Mouse (Mus musculus) splenic B cell, adult 2 months (primary cell): ENCODE data around the gene Adam33.
"Not testable (repeated sequence)": the region's sequence is repeated elsewhere in the genome, so short reads cannot be mapped to it uniquely, and the experiment has no call there.

Source experiments
- DNase-seq: peaks from one replicate; pipeline ENCODE4 v3.0.0-alpha.2; 2011; ENCODE audit warnings: low read depth, low spot score
- H3K27me3 ChIP-seq: 2 replicates; pipeline ENCODE4 v1.6.1; 2012; ENCODE audit warnings: mild to moderate bottlenecking, low read length, moderate library complexity, mixed read lengths; ENCODE audit not compliant: control insufficient read depth, poor library complexity, insufficient read depth, severe bottlenecking
- H3K36me3 ChIP-seq: 2 replicates; pipeline ENCODE4 v1.6.1; 2012; ENCODE audit warnings: mild to moderate bottlenecking, low read length, moderate library complexity, mixed read lengths; ENCODE audit not compliant: control insufficient read depth, poor library complexity, insufficient read depth, severe bottlenecking

The Adam33 gene

DNA sequence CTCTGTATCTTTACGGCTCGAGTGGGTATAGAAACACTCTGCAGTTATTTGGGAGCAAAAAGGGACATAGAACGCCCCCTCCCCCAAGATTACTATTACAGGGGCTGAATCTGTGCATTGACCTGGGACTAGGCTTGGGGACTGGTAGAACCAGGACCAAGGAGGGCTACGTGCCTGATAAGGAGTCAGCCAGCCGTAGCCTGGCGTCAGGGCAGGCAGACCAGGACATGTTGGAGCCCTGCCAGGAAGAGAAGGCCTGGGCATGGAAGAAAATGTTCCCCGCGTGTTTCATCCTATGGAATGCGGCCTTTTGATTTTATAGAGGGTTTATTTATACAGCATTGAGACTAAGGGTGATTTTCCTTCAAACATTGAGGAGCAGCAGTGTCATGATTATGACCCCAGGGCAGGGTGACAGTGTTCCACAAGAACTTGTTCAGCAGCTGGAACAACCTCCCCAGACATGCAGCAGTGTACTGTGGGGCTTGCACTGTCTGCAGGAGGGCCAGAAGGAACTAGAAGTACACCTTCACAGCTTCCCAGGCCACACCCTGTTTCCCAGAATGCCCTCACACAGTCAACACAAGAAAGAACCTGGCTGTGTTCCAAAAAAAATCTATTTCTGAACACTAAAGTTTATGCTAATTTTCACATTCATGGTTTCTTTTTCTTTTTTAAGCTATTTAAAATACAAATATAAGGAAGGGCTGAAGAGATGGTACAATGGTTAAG lies 18.5 kb downstream of the Adam33 start:
- no peaks in the 10 kb centered on the region for H3K27me3 ChIP-seq
- DNase-seq, result no peak

DNA sequence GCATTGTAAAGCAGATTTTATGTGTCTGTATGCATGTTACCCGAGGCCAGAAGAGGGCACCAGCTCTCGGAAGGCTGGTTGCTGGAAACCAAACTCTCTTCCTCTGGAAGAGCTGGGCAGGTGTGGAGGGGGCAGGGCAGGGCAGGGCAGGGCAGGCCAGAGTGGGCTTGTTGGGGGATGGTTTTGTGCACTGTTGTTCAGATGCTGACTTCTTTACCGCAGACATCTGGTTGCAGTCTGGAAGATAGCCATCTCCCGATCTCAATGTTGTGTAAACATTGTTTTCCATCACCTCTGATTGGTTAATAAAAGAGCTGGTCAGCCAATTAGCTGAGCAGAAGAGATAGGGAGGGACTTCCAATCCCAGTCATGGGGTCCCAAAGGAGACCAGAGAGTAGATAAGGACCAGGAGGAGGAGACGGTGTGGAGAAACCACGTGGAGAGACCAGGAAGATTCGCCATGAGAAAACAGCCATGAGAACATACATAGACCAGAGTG lies 19.2 kb downstream of the Adam33 start:
- no peak for DNase-seq
- Histone ChIP-seq H3K36me3 (no peaks in the 10 kb centered on the region), H3K27me3 (no peaks in the 10 kb centered on the region)

More for the DNA sequence above, 18.5 kb downstream of the Adam33 start:
- H3K36me3 ChIP-seq, result no peaks in the 10 kb centered on the region

DNA sequence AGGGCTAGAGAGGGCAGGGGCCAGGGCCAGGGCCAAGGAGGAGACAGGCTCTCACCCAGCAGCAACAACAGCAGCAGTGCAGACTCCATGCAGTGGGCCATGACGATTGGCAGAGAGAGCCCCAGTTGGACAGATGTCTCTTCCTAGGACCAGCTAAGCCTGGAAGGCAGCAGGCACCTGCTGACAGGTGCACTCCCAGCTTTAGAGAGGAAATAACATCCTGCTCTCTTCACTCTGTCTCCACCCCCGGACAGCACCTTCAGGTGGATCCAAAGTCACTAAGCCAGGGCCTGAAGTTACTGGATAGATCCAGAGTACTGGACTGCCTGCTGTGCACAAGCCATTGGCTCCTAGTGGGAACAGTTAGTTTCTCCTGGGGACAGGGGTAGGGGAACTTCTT lies 20.6 kb downstream of the Adam33 start, which contains the start of gene Gfra4:
Gene Gfra4, minus strand, starts transcription at position 101 of the 400 bp plus-strand sequence.
- DNase-seq, result no peak
- no peaks in the 10 kb centered on the region for H3K27me3 ChIP-seq
- H3K36me3 ChIP-seq, result no peaks in the 10 kb centered on the region

DNA sequence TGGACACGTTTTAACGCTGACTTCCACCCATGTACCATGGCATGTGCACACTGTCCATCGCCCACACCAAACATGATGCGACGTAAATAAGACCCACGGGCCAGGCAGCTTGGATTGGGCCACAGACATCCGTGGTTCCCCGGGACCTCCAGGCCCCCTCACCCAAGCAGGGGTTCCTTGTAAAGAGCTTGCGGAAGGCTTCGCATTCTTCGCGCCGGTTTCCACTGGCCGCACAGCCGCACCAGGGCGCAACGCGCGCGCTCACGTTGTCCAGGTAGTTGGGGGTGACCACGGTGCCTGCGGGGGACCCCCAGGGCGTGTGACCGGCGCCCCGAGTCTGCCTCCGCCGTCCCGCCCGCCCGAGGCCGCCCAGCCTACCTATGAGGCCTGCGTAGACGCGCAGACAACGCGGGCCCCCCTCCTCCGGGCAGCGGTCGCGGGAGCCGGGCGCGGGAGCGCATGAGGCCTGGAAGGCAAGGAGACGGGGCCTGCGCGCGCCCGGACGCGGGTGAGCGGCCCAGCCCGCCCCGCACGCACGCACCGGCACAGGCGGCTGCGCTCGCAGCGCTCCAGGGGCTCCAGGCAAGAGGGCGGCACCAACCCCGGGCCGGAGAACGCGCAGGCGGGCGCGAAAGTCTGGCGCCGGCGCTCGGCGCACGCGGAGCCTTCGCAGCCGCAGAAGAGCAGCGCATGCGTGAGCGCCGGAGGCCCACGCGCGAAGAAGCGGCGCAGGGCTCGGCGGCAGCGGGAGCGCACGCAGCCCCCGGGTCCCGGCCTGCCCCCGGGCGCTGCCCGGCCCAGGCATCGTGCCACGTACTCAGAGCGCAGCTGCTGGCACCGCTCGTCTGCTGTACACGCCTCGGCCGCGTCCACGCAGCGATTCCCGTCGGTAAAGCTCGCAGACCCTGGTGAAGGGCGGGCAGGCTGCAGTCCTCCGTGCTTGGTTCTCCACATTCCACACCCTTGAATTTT lies 22.5 kb downstream of the Adam33 start:
- Histone ChIP-seq H3K27me3 (no peaks in the 10 kb centered on the region), H3K36me3 (no peaks in the 10 kb centered on the region)
- no peak for DNase-seq

DNA sequence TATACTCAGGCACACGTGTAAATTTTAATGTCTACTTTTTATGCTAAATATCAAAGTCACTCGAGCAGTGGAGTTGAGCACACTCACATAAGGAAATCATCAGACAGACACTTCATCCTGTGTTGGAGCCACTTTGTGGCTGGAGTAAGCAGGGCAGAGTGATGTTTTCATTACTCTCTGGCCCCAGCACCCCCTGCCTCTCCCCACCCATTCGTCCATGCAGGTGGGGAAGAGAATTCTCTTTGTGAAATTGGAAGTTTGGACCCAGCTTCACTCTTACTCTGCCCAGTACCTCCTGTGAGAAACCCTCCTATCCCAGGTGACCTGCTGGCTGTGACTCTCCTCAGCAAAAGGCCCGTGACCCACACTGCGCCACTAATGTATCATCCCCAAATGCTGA lies 24.9 kb downstream of the Adam33 start:
- DNase-seq, result no peak
- no peaks in the 10 kb centered on the region for H3K36me3 ChIP-seq
- H3K27me3 ChIP-seq, result no peaks in the 10 kb centered on the region

DNA sequence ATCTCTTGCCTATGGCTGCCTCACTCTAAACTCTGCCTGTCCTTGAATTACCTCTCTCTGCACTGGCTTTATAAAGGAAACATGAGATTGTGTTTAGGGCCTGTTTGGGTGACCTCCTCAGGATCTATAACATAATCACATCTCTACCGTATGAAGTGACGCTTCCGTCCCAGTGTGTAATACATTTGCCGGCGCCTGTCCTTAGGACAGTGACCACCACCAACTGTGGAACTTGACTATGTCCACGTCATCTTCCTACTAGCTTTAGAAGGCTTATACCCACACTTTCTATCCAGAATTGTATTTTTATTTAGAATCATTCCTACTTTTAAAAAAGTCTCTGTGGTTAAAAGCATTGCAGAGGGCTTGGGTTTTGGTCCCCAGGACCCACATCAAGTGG lies 25.4 kb downstream of the Adam33 start:
- Histone ChIP-seq H3K27me3 (no peaks in the 10 kb centered on the region), H3K36me3 (no peaks in the 10 kb centered on the region)
- DNase-seq, result no peak

DNA sequence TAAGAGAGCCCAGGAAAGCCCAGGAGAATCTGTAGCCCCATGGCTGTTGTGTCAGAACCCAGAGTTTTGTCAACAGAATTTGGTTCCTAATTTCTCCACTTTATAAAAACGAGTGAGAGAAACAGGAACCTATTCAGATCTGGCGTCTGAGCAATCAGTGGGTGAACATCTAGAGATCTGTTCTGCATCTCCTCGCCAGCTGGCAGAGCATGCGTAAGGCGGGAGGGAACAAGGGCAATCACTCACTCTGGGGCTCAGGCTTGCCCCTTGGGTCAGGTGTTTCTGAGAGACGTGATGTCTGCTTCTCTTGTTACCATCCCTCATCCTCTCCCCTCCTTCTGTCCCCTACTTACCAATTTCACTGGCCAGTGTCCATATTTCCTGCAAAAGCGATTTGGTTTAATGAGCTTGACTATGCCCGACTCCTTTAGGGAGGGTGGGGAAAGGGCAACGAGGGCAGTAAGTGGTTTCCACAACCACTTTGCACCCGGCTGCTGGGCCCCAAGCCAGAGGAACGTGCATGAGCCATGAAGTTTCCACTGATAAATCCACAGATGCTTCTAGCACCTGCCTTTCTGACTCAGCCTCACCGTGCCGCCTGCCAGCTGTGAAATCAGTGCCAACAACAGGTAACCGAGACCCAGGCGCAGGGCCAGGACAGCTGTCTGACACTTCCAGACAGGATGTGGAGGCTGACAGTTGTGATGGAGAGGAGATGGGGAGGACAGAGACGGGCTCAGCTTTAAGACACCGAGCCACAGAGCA lies 26.2 kb downstream of the Adam33 start:
- Histone ChIP-seq H3K36me3 (no peaks in the 10 kb centered on the region), H3K27me3 (no peaks in the 10 kb centered on the region)
- no peak for DNase-seq

DNA sequence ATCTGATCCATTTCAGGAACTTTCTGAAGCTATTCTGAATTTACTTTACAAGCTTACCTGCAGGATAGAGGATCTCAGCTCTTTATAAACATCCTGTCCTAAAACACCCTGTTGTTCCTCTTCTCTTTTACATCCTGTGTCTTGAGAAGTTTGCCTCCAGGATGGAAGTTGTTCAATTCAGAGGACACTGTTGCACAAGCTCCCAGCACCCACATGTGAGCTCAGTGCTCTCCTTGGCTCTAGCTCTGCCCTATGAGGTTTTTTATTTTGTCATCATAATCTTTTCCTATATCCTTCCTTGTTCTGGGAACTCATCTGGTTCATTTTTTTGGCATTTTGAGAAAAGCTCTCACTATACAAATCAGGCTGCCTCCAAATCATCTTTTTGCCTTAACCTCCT lies 26.9 kb downstream of the Adam33 start:
- H3K27me3 ChIP-seq, result no peaks in the 10 kb centered on the region
- DNase-seq, result no peak
- no peaks in the 10 kb centered on the region for H3K36me3 ChIP-seq

DNA sequence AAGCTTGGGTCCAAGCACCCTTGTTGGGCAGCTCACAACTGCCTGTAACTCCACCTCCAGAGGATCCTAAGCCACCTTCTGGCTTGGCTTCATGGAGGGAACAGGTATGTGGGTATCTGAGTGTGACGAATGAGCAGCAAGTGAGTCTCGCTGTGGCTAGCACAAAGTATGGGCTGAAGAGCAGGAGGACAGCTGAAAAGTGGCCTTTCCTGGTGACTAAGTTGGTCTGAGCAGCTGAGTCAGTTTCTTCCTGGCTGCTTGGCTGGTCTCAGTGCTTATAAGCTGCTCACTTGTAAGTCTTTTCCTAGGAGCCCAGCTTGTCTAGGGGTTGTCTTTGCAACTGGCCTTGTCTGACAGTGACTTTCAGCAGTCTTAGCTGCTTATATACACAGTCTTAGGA lies 27.3 kb downstream of the Adam33 start:
- Histone ChIP-seq H3K36me3 (no peaks in the 10 kb centered on the region), H3K27me3 (no peaks in the 10 kb centered on the region)
- DNase-seq, result no peak

DNA sequence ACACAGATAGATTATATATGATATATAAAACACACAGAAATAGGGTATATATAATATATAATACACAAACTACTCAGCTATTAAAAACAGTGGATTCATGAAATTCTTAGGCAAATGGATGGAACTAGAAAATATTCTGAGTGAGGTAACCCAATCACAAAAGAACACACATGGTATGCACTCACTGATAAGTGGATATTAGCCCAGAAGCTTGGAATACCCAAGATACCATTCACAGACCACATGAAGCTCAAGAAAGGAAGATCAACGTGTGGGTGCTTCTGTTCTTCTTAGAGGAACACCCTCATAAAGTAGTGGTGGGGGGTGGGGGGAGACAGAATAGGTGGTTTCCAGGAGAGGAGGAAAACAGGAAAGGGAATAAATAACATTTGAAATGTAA lies 32.2 kb downstream of the Adam33 start:
- not testable (repeated sequence) for H3K27me3 ChIP-seq

DNA sequence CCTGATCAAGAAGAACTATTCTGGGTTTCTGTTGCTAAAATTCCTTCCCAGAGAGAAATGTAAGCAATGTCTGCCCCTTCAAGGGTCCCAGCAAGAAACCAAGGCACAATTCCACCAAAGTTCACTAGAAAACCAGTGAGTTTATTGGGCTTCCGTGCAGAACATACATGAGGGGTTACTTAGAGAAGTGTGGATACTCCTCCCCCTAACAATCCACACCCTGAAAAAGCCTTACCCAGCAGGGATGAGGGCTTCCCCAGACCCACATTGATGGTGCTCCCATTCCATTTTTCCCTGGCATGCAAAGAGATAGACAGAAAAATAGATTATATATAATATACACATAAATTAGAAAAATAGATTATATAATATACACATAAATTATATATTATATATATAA lies 32.6 kb downstream of the Adam33 start:
- H3K27me3 ChIP-seq, result no peaks in the 10 kb centered on the region
- DNase-seq, result no peak
- no peaks in the 10 kb centered on the region for H3K36me3 ChIP-seq

More for the DNA sequence above, 32.2 kb downstream of the Adam33 start:
- not testable (repeated sequence) for DNase-seq, H3K36me3 ChIP-seq

DNA sequence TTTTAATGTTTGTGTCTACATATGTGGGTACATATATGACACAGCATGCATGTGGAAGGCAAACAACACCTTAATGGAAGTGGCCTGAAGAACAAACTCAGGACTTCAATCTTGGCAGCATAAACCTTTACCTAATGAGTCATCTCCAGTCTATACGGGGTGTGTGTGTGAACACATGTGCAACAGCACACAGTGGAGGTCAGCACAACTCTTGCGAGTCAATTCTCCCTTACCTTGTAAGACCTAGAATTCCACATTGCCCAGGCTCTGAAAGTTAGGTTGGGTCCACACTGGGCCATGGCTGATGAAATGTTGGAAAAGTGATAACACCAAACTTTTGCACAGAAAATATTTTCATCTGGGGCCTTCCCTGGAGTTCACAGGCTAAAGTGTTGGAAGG lies 33.1 kb downstream of the Adam33 start:
- no peaks in the 10 kb centered on the region for H3K36me3 ChIP-seq
- no peaks in the 10 kb centered on the region for H3K27me3 ChIP-seq
- no peak for DNase-seq

DNA sequence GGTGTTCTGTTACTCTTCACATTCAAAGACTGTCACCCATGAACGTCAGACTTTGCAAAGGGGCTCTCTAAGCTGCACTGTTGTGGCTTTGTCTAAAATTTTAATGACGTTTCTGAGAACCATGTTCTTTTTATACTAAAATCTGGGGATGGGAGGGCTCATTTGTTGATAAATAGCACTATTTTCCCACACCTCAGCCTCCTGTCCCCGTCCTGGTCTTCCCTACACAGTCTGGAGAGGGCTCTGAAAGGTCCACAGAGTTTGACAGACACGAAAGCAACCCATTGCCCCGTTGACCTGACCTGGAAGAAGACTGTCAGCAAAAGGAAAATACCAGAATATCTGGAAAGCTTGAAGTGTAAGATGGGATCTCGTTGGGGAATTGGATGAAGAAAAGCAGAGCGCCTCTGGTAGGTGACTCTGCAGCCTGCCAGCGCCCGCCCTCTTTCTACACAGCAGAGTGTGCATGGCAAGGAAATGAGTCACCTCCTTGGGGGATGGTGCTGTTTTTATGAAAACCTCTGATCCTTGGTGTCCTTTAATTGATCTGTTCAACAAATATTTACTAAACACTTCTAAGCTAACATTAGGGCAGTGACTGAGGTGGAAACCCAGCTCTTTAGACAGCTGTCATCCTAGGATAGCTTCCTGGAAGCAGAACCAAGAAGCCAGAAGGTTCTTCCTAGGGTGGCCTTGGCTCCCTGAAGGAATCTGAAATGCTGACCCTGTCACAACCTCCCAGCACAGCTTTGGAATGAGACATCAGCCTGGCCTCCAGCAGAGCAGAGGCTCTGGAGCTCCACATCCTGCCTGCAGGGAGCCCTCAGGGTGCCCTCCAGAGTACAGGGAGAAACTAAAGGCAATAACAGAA lies 34.3 kb downstream of the Adam33 start:
- no peak for DNase-seq
- H3K36me3 ChIP-seq, result no peaks in the 10 kb centered on the region; the same call in 1 of the 2 replicates
- H3K27me3 ChIP-seq, result no peaks in the 10 kb centered on the region

DNA sequence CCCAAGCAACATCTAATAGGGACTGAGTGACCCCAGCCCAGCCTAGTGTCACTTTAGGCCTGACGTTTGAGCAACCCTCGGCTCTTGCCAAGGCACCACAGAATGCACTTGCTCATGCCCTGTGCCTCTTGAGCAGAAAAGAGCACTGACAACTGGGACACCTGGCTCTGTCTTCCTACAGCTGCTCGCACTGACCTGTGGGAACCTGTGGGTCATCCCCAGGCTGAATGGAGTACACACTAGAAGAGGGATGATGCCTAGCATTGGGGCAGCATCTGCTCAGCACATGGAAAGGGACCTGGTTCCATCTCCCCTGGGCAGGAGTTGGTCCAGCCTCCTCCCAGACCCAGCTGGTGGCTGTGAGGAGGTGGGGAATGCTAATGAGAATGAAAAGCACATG lies 36.7 kb downstream of the Adam33 start:
- Histone ChIP-seq H3K27me3 (no peaks in the 10 kb centered on the region), H3K36me3 (no peaks in the 10 kb centered on the region; the same call in 1 of the 2 replicates)
- DNase-seq, result no peak
